Mouse (Mus musculus): ENCODE data around the gene Tbkbp1. TPM values are rescaled to one million over a fixed set of nuclear protein-coding genes. Genes with fewer than 3 reads are reported as not detected.

The Tbkbp1 gene
- total RNA-seq, 2 experiments from 2014 or later, result 54.4 to 60.4 TPM

DNA sequence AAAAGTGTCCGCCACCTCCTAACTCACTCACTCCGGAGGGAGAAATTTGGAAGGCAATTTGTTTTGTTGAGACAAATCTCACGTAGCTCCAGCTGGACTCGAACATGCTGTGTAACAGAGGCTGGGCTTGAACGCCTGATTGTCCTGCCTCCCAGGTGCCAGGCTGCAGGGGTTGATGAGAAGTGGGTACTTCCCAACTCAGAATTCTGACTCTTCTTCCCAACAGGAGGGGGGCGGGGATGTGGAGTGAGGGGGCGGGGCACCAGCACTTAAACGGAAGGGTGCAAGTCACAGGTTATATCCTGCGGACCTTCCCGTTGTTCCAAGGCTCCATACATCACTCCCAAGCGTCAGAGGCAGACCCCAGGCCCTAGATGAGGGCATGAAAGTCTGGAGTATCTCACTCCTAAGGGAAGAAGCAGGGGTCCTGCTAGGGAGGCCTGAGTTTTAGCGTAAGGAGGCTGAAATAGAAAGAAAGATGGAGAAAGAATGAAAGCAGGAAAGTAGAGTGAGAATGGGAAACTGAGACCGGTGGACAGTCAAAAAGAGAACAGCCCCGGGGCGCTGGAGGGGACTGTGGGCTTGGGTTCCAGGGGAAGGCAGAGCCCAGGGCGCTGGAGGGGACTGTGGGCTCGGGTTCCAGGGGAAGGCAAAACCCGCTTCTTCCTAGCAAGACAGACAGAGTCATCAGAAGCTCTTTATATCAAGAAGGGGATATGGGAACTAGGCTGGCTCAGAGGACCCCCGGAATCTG is 23.6 kb downstream of the Tbkbp1 start:
- DNase-seq (ENCODE audit: low spot score in 2 of 2), result no peak

DNA sequence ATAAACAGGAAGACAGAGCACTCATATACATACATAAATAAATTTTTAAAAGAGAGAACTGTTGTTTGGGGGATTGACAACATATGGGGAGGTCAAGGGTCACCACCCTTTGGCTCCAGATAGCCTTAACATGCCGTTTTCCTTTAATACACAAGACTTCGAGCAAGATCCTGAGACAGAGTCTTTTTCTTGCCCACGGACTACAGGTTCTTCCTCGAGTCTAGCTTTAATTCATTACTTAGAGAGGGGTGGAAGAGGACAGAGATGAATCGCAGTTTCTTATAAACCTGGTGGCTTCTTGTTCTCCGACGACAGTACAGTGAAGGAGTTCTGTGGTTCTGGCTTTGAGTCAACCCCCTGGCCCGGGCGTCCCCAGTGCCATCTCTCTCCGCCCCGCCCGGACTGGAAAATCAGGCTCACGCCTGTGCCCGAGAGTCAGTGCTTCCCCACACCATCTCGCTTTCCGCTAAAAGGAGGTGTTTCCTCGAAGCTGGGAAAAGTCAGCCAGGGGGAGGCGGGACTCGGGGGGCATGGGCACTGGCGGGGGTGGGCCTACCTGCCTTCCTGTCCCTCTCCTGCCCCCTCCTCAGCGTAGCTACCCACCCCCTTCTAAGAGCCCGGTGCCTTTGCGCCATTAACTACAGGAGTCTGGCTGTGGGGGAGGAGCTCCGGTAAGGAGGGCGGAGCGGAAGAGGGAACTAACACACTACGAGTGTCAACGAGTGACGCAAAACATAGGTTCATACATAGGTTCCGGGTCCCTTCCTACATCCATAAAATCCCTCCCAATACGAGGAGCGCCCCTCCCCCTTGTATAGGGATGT is 24.4 kb downstream of the Tbkbp1 start:
- DNase-seq (ENCODE audit: low spot score in 2 of 2), result no peak

DNA sequence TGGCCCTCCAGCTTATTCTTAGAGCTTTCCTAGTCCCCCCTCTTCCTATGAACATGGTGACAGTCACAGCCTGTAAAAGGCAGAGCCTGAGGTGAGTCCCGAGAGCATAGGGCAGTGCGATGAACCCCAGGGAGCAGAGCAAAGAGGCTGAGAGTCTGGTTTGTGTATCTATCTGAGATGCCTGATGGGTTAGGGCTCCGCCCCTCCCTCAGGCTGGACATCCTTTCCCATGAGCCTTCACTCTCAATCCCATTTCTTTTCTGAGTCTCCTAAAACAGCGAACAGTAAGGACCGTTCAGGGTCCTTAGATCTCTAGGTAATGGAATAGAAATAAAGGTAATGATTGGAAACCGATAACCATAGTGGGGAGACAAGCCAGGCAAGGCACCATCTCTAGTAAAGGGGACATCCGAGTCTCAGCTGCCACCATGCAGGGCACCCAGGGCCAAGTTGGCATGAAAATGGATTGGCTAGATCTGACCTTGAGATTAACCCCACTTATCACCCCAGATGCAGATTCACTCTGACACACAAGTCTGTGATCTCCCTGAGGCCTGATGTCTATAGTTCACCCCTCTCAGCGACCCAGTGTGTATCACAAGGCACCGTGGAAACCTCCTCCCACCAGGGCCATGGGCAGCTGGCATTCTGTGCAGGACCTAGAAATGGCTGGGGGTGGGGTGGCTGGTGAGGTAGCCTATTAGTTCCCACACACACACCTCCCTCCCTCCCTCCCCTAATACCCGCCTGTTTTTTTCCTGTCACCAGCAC is 26.8 kb downstream of the Tbkbp1 start:
- DNase-seq (ENCODE audit: low spot score in 2 of 2), result no peak

DNA sequence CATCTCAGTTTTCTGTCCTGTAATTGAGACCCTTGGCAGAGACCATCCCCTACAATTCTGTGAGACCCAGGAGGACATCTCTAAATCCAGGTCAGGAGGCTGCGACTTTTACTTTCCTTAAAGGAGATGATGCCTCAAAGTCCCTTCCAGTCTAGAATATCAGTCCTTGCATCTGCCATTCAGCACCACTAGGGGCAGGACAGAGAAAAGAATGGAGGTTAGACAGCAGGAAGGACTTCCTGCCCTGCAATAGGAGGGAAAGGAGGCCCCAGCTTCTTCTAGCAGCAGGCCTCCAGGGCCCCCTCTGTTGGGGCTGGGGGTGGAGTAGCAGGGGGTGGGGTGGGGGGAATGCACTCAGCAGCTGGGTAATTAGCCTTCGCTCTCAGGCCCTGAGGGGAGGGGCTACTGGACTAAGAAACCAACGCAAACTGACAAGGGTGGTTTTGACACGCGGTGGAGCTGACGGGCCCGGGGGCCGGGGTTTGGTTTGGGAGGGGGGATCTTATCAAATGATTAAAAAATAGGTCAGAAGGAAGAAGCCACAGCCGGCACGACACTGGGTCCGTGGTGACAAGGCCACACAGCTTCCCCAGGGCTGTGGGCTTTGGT is 27.9 kb downstream of the Tbkbp1 start:
- DNase-seq (ENCODE audit: low spot score in 2 of 2), result no peak

DNA sequence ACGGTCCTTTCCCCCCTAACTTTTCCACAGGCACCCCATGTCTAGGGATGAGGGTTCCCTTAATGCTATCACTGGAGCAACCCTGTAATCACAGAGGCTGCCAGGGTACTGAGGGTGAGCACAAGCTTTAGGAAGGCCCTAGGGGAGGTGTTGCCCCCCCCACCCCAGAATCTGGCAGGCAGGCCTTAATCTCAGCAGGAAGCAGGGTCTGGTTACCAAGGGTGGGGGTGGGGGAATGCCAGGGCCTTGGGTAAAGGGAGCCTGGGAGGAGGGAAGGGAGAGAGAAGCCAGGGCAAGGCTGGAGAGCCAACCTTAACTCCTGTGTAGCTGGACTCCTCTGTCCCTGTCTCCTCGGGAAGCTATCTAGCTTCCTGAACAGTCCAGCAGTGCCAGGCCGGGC is 30.7 kb downstream of the Tbkbp1 start:
- no peak for DNase-seq (ENCODE audit: low spot score in 2 of 2)

DNA sequence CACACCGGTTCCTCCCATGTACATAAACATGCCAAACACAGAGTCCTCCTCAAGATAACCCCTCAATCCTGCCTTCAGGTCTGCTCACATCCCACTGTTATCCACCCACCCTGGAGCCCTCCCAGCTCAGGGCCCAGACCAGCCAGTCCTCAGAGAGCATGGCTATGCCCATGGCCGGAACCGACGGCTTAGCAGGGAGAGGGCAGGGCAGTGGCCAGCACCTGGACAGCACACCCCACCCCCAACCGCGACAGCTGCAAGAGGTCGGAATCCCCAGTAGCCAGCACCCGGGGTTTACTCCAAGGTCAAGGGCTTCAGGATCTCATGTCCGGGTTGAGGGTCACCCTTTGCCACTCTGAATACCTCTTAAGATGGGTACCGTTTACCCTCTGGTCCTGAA is 31.1 kb downstream of the Tbkbp1 start:
- DNase-seq (ENCODE audit: low spot score in 2 of 2), result no peak

DNA sequence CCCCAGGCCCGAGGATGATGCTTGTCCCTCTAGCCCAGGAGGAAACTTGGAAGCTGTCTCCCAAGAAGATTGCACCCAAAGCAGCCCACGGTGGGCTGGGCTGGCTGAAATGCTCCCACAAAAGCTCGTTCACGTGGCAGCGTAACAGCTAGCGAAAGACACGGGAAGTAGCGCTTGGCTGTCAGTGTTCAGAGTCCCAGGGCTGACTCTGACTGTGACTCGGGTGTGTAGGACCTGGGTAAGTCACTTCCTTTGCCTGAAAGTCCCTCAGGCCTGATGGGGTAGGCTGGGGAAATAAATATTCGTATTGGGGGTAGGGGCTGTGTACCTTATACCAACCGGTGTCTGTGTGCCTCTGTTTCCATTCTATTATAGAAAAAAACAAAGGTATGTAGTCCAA is 35.5 kb downstream of the Tbkbp1 start:
- no peak for DNase-seq (ENCODE audit: low spot score in 2 of 2)

DNA sequence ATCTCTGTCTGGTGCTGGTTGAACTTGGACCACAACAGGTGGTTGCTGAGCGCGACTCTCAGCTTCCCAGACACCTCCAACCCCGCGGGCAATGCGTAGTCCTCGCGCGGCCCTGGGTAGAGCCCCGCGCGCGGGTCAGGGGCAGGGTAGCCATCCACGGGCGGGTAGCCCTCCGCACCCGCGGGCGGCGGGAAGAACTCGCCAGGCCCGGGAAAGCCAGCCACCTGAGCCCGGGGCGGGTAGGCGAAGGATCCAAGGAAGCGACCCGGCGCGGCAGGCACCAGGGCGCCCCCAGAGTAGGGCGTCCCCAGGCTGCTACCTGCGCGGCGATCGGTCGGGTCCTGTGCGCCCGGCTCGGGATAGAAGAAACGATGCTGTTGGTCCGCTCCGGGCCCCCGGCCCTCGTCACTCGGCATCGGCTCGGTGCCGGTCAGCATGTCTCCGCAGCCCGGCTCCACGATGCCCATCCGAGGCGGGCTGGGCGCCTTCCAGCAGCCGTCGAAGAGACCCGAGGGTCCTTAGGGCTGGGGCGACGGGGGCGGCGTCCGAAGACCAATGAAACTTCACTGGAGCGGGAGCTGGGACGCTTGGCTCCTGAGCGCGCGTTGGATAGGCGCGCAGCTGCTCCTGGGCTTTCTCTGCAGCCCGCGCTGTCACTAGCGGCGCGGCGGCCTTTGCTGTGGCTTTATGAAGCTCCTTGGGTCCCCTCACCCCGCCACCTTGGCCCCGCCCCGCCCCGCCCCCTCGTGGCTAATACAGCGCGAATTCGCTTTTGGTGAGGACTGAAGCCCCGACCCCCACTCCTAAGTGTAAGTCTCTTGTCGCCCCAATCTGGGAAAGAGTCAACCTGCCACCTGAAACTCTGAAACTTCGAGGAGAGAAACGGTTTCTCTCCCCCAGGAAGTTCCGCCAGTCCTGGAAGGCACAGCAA is 36.4 kb downstream of the Tbkbp1 start, which contains the start of gene Tbx21:
Tbx21 (minus strand) TSS at position 661 of the 931 bp plus-strand sequence.
- no peak for DNase-seq (ENCODE audit: low spot score in 2 of 2)

DNA sequence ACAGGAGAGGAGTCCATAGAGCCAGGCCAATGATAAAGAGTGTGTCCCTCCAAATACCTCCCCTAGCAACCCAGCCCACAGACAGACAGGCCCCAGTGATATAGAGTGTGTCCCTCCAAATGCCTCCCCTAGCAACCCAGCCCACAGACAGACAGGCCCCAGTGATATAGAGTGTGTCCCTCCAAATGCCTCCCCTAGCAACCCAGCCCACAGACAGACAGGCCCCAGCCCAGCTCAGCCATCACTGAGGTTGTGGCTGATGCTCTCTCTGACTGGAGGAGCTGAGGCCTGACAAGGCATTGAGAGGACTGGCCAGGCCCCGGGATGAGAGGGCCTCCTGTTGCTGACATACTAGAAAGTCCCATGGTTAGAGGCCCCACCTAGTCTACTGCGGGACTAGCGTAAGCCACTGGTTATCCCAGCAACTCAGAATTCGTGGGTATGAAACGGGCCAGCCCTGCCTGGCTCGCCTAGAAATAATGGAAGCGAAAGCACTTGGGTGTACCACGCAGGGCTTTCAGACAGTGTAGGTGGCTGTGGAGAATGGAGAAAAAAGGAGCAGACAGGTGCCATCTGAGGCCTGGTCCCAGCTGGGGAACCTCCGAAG is 38.7 kb downstream of the Tbkbp1 start:
- no peak for DNase-seq (ENCODE audit: low spot score in 2 of 2)

DNA sequence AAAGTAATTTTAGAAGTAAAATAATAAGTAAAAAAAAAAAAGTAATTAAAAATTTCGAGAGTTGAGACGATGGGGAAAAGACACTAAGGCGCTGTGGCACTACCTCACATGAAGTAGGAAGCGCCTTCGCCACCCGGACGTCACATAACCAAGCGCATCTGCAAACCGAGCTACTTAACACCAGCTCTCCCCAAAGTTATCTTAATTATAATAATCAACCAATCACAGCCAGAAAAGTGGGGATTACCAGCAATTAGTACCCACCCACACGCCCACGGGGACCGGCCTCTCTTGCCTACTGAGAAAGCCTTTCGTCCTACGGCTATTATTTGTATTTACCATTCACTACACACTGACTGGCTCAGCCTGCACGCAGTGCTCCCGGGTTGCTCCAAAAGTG is 42.3 kb downstream of the Tbkbp1 start:
- DNase-seq (ENCODE audit: low spot score in 2 of 2), result no peak

DNA sequence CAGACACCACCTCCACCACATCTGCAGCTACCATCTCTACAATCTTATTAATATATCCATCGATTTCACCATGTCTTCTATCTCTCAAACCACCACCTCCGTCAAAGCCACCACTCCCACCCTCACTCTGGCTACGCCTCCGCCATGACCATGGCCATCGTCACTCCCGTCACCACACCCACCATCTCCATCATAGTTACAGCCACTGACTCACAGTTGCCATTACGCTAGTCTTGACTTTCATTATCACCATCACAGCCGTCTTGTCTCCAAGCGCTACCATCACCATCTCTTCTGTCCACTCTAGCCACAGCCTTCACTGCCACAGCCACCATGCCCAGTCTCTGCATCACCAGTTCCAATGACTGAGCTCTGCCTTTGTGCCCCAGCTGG is 47.2 kb downstream of the Tbkbp1 start:
- no peak for DNase-seq (ENCODE audit: low spot score in 2 of 2)

DNA sequence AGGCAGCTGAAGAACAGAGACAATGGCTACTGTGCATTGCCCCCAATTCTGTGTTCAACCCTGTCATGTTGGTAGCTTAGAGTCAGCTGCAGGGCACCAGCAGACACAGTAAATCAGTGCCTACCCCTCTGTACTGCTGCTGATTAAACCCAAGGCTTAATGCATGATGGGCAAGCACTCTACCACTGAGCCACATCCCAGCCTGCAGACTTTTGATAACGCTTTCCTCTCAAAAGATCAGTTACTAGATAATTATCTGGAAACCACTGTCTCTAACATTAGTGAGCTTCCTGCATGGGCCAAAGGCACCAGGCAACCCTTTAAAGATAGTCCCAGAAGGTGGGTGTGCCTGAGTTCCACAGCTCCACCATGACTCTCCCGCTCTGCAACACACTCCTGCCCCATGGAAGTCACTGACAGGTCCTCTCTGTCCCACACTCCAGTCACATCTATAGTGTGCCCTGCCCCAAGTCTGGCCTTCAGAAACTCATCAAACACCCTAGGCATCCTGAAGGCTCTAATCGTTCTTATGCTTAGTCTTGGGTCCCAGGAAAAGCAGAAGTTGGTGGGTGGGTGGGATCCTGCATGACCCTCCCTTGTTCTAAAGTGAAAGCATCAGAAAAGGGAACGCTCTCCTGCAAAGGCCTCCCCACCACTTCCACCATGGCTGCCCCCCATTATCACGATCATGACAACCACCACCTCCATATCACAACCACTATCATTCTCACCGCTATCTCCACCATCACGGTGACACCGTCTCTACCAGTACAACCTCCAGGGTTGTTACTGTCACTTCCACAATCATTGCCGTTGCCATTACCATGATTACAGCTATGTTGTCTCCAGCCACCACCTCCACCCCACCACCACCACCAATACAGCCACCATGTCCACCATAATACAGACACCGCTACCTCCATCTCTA is 47.9 kb downstream of the Tbkbp1 start:
- DNase-seq (ENCODE audit: low spot score in 2 of 2), result no peak

DNA sequence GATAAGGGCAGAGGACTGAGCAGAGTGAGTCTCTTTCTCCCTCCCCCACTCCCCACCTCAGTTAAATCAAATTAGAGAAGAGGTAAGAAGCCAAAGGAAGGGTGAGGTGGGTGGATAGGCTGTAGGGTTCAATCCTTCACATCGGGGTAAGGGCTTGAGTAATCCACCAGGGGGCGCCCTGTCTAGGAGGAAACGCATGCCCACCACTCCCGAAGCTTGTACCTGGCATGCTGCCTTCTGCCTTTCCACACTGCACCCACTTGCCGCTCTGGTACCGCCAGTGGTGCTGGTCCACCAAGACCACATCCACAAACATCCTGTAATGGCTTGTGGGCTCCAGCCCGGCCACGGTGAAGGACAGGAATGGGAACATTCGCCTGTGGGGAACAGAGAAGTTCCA is 49.6 kb downstream of the Tbkbp1 start:
- DNase-seq (ENCODE audit: low spot score in 2 of 2), result peak; percentile 74 to 81

DNA sequence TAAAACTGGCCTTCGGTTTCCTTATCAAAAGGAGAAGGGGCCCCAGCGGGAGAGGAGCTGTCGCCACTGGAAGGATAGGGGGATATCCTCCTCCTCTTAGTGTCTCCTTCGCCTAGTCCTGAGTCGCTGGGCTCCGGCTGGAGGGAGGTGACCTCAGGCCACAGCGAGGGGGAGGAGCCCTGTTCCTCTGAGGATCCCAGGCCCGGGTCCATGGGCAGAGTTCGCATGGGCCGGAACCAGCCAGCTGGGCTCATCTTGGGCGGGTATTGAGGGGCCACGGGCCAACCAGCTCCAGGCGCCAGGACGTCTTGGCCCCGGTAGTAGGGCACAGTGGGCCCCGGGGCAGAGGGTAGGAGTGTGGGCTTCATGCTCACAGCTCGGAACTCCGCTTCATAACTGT is 52.5 kb downstream of the Tbkbp1 start:
- peak in 1 of 2 experiments; percentile 33 for DNase-seq (ENCODE audit: low spot score in 2 of 2)

DNA sequence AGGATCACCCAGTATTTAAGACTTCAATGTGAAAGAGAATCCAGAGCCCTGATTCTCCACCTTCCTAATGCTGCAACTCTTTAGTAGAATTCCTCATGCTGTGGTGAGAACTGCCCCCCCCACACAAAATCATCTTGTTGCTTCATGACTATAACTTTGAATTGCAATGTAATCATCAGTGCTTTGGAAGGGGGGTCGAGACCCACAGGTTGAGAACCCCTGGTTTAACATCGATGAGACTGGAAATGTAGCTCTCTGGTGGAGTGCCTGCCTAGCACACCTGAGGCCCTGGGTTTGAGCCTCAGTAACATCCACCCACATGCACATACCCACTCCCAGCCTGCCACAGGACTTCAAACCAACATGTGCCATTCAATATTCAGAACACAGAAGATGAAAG is 56.7 kb downstream of the Tbkbp1 start:
- DNase-seq (ENCODE audit: low spot score in 2 of 2), result no peak

DNA sequence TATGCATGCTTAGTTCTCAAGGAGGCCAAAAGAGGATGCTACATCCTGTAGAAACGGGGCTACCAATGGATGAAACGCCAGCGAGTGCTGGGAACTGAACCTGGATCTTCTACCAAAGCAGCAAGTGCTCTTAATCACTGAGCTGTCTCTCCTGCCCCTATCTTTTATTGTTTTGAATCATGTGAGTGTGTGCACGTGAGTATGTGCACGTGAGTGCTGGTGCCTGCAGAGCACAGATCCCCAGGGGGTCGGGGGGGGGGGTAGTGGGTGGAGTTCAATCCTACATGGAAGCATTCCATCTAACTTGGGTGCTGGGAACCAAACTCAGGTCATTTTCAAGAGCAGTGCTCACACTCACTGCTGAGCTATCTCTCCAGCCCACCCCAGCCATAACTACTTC is 64.9 kb downstream of the Tbkbp1 start:
- no peak for DNase-seq (ENCODE audit: low spot score in 2 of 2)
